Comparison of ENCODE assay signal across 14 mouse cellular contexts in the genomic region with DNA sequence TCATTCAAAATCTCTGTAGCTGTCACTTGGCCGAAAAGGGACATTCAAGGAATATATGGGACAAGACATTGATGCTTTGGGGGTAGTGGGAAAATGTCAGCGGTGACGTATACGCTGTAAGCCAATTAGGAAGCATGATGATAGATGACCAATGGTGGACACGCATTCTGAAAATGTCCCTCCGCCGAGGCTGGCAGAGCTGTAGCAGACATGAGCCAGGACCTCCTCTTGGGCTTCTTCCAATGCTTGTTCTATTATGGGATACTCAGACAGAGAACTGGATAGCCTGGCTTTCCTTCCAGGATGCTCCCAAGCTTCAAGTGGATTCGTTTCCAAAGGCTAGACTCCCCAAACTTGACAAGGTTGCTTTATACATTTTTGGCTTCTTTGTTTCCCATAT.
DNase-seq lines count a peak whose midpoint lies in the region; ATAC-seq and TF ChIP-seq lines count a peak whose summit lies in the region.
"Had no signal": no experiment of that assay in that cellular context is flagged by ENCODE, and none has a peak within 500 bp of the region (broad histone marks: within the 10 kb centered on the region; RNA-seq: fewer than 3 reads in every experiment).

No protein-coding gene starts in this region.

- H3K4me1 ChIP-seq in heart, postnatal 0 days (ENCODE audit: control insufficient read depth, insufficient read depth) = 0 out of 2 replicates have a peak, but pooled peaks cover 3% of the 10 kb centered on the region
- H3K4me1 ChIP-seq: stomach, embryonic 15.5 days had no signal

- no peak for TF ChIP-seq EP300 in heart, postnatal 0 days (IDR thresholded peaks at IDR 0.05; ENCODE audit: low read depth)

- H3K4me2 ChIP-seq in heart, postnatal 0 days (ENCODE audit: low read depth, low read length) = no peak overlapping the region
- H3K4me2 ChIP-seq: hindbrain, embryonic 14.5 days; limb, embryonic 15.5 days; stomach, embryonic 15.5 days had no signal

- WGBS in heart, postnatal 0 days = 46% methylated on average over 8 of the region's 8 CpGs

- peak; percentile 94 for ATAC-seq in heart, postnatal 0 days (ENCODE audit: insufficient read depth, low read depth)
- ATAC-seq: forebrain, embryonic 16.5 days had no signal

- no peaks in the 10 kb centered on the region for H3K9me3 ChIP-seq in heart, postnatal 0 days (replicated peaks; ENCODE audit: control insufficient read depth, low read length)
- H3K9me3 ChIP-seq: limb, embryonic 15.5 days; stomach, embryonic 15.5 days had no signal

- TF ChIP-seq CTCF in heart, postnatal 0 days (IDR thresholded peaks at IDR 0.05; ENCODE audit: low read depth) = no peak

- H3K27ac ChIP-seq in heart, postnatal 0 days (ENCODE audit: low read depth) = peak overlapping the region; percentile 51
- H3K27ac ChIP-seq: hindbrain, embryonic 14.5 days; limb, embryonic 15.5 days; macrophage; stomach, embryonic 15.5 days had no signal

- no peak overlapping the region for H3K9ac ChIP-seq in heart, postnatal 0 days (replicated peaks; ENCODE audit: low read depth, low read length)
- H3K9ac ChIP-seq: hindbrain, embryonic 14.5 days; limb, embryonic 15.5 days; stomach, embryonic 15.5 days had no signal

- DNase-seq in layer of hippocampus, adult 11-12 months (ENCODE audit: low spot score) = peak; percentile 48
- no peak for DNase-seq in layer of hippocampus, adult 9-10 months (ENCODE audit: low spot score)
- DNase-seq in cerebellum, adult 11-12 months = peak; percentile 28
- DNase-seq in cerebellum, postnatal 25 days = peak; percentile 60 to 67
- DNase-seq in heart, postnatal 0 days (ENCODE audit: low spot score) = peak; percentile 86
- DNase-seq in spleen, postnatal 14 days (ENCODE audit: low spot score in 2 of 2) = no peak
- DNase-seq in liver = no peak
- DNase-seq in thymus, postnatal 0 days (ENCODE audit: low spot score) = no peak
- DNase-seq: adrenal gland, postnatal 25 days had no signal

- H3K4me3 ChIP-seq in heart, postnatal 0 days (ENCODE audit: low read depth, low read length) = no peak overlapping the region
- H3K4me3 ChIP-seq: limb, embryonic 15.5 days; stomach, embryonic 15.5 days had no signal

- H3K36me3 ChIP-seq in heart, postnatal 0 days (replicated peaks; ENCODE audit: control insufficient read depth, insufficient read depth, low read length) = no peaks in the 10 kb centered on the region
- H3K36me3 ChIP-seq: limb, embryonic 15.5 days; stomach, embryonic 15.5 days had no signal

- no peaks in the 10 kb centered on the region for H3K27me3 ChIP-seq in heart, postnatal 0 days (ENCODE audit: control insufficient read depth, insufficient read depth, low read length)
- H3K27me3 ChIP-seq: limb, embryonic 15.5 days; stomach, embryonic 15.5 days had no signal

Comparison
In these comparisons a context has a peak if more than half of its experiments do, and no peak if none do; other contexts are left out.
1. DNase-seq: peak in layer of hippocampus, adult 11-12 months (single experiment), cerebellum, adult 11-12 months (single experiment), cerebellum, postnatal 25 days (2 of 2) and heart, postnatal 0 days (single experiment); none in layer of hippocampus, adult 9-10 months (single experiment), spleen, postnatal 14 days (0 of 2), liver (single experiment) and thymus, postnatal 0 days (single experiment).